Mouse (Mus musculus) lung, embryonic 16.5 days (tissue): ENCODE measurements around the gene Cisd2. TPM values are rescaled to one million over a fixed set of nuclear protein-coding genes. Genes with fewer than 3 reads are reported as not detected.

Experiments
- ATAC-seq: fragments of 200-750 bp; cut with Nextera tagmentation; 2 replicates; pipeline ENCODE4 v1.8.0; 2017; ENCODE audit warnings: low read depth, mild to moderate bottlenecking, moderate library complexity
- H3K27ac ChIP-seq: fragments of 300-500 bp; sonication (generic); 2 replicates; pipeline ENCODE4 v1.5.1; 2014; ENCODE audit warnings: mild to moderate bottlenecking, control low read depth, low read length
- H3K27me3 ChIP-seq: fragments of 300-500 bp; sonication (generic); 2 replicates; pipeline ENCODE4 v1.6.1; 2014; ENCODE audit warnings: low read depth, low read length, mixed read lengths; ENCODE audit not compliant: control insufficient read depth, insufficient read depth
- H3K36me3 ChIP-seq: fragments of 300-500 bp; sonication (generic); 2 replicates; pipeline ENCODE4 v1.6.1; 2014; ENCODE audit warnings: low read length; ENCODE audit not compliant: control insufficient read depth, insufficient read depth
- H3K4me1 ChIP-seq: fragments of 300-500 bp; sonication (generic); replicated peaks from 2 replicates; pipeline ENCODE4 v1.6.1; 2014; ENCODE audit warnings: low read length, mixed read lengths; ENCODE audit not compliant: control insufficient read depth, insufficient read depth
- H3K4me2 ChIP-seq: fragments of 300-500 bp; sonication (generic); 2 replicates; pipeline ENCODE4 v1.6.1; 2014; ENCODE audit warnings: low read depth, low read length, control low read depth
- H3K4me3 ChIP-seq: fragments of 300-500 bp; sonication (generic); 2 replicates; pipeline ENCODE4 v1.5.1; 2014; ENCODE audit warnings: mild to moderate bottlenecking, low read length, control low read depth
- H3K9ac ChIP-seq: fragments of 300-500 bp; sonication (generic); 2 replicates; pipeline ENCODE4 v1.6.1; 2014; ENCODE audit warnings: low read length, control low read depth
- H3K9me3 ChIP-seq: fragments of 300-500 bp; sonication (generic); 2 replicates; pipeline ENCODE4 v1.6.1; 2016; ENCODE audit warnings: low read length; ENCODE audit not compliant: control insufficient read depth
- WGBS: fragments of 180-500 bp; shearing (Covaris S2); extraction: QIAGEN DNeasy Blood & Tissue Kit; methylation state at CpG from one replicate; pipeline ENCODE4 v1.1.7; 2014; 5-methylcytosine and 5-hydroxymethylcytosine counted together
- polyA plus RNA-seq: library from polyadenylated mRNA; unstranded; fragments of >200 nt; fragmentation: Nextera tagmentation; extraction: Ambion mirVana; gene quantifications from 2 replicates; pipeline ENCODE4 v1.2.1, GENCODE M21; 2015

Gene Cisd2
- polyA plus RNA-seq, 1 experiment from 2014 or later = 62.8 TPM

DNA sequence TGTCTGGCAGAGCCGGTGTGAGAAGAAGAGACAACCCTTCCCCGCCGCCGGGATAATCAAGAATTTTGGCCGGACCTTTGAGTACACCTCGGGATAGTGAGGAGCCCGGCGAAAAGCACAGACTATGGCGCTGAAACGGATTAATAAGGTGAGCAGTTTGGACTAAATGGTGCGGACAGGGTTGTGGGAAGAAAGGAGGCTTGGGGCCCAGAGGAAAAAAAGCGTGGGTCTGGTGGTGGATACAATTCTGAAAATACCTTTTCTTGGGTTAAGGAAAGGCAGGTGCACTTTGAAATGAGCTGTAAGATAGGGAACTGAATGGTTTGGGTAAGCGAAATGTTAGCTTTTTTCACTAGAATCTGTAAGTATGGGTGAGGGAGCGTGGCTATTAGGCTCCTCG is 15.9 kb upstream of the Cisd2 start:
- Histone ChIP-seq H3K27ac (peak overlapping the region; percentile 100), H3K9ac (peak overlapping the region; percentile 98), H3K36me3 (no peaks in the 10 kb centered on the region), H3K4me1 (peaks cover 8% of the 10 kb centered on the region), H3K4me3 (peak overlapping the region; percentile 95), H3K27me3 (no peaks in the 10 kb centered on the region), H3K4me2 (peak overlapping the region; percentile 82), H3K9me3 (no peaks in the 10 kb centered on the region)
- no peak for ATAC-seq
- under 1% methylated on average over 15 of the region's 15 CpGs for WGBS

DNA sequence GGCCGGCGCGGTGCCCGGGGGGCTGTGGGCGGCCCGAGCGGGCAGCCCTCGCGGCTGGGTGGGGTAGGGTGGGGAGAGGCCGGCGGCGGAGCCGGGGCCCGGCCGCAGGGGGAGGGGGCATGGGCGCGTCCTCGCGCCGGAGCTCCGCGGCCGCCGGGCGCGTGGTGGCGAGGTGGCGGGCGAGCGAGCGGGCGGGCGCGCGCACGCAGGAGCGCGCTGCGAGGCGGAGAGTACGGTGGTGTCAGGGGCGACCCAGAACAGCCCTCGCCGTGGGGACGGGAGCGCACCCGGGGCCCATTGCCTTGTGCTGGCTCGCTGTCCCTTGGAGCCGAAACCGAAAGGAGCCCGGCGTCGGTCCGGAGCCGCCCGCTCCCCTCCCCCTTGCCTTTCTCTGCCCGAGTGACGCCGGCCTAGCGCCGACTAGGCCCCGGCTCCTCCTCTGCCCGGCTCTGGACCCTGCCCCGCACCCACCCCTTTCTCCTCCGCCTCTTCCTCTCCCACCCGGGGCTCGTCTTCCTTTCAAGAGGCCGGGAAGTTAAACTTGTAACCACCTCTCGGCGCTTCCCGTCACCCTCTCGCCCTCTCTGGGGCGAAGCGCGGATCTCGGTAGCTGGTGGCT is 15.3 kb upstream of the Cisd2 start:
- H3K27me3 ChIP-seq = no peaks in the 10 kb centered on the region
- H3K27ac ChIP-seq = peak overlapping the region; percentile 100
- 0% methylated on average over 45 of the region's 76 CpGs for WGBS
- H3K4me1 ChIP-seq = peaks cover 8% of the 10 kb centered on the region
- H3K4me3 ChIP-seq = peak overlapping the region; percentile 95
- peak overlapping the region; percentile 82 for H3K4me2 ChIP-seq
- no peaks in the 10 kb centered on the region for H3K36me3 ChIP-seq
- no peaks in the 10 kb centered on the region for H3K9me3 ChIP-seq
- peak; percentile 71 for ATAC-seq
- peak overlapping the region; percentile 98 for H3K9ac ChIP-seq

DNA sequence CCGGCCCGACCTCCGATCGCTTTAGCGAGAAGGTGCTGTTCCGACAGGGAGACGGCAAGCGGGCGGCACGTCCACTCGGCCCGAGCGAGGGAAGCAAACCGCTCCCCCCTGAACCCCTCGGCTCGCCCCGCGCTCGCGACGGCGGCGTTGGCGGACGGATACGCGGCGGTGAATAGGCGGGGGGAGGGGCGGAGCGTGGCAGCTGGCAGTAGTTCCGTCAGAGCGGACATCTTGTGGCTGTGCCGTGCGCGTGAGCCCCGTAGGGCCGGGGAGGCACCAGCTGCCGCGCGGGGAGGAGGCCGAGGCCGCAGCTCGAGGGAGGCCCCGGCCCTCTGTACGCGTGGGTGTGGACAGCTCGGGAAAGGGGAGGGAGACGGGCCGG is 14.8 kb upstream of the Cisd2 start:
- H3K27ac ChIP-seq = peak overlapping the region; percentile 100
- no peaks in the 10 kb centered on the region for H3K36me3 ChIP-seq
- peak; percentile 80 for ATAC-seq
- peak overlapping the region; percentile 98 for H3K9ac ChIP-seq
- under 1% methylated on average over 37 of the region's 50 CpGs for WGBS
- no peaks in the 10 kb centered on the region for H3K9me3 ChIP-seq
- H3K4me1 ChIP-seq = peaks cover 8% of the 10 kb centered on the region
- H3K4me2 ChIP-seq = no peak overlapping the region; the same call in 1 of the 2 replicates
- peak overlapping the region; percentile 95 for H3K4me3 ChIP-seq
- H3K27me3 ChIP-seq = no peaks in the 10 kb centered on the region

DNA sequence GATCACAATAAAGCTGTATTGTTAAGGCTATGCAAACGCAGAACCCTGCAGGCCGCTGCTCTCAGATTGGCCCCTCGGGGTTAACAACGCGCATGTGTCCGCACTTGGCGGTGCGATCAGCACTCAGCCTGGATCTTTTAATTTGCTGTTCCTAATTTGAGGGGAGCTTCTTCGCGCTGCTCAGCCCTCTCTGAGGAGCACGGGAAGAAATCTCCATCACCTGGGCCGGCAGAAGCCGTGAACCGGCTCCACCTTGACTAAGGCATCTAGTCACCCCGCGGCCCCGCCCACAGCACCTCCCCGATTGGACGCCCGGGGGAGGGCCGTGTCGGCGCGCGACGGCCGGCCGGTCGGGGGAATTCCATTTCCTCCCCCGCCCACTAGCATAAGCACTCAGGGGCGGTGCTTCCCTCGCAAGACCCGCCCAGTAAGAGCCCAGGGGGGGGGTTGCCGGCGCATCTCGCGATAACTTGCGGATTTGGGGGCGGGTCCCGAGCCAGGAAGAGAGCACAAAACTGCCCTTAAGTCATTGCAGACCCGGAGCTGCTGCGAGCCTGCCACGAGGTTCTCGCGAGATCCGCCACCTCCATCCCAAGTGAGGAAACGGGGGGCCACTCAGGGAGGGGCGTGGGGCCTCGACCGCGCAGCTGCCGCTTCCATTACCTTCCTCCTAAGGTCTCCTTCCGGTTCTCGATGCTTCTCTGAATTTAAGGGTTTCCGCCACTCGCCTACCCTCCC is 14.2 kb upstream of the Cisd2 start, which contains the start of gene Ube2d3:
TSS of gene Ube2d3 (plus strand) at position 392 of the 738 bp plus-strand sequence.
- peaks cover 4% of the 10 kb centered on the region; the same call in 1 of the 2 replicates for H3K4me1 ChIP-seq
- peak within 1 kb of the TSS; percentile 98 for H3K9ac ChIP-seq
- peak within 1 kb of the TSS; percentile 65 for H3K4me2 ChIP-seq
- H3K4me3 ChIP-seq = peak within 1 kb of the TSS; percentile 95
- peaks cover 2% of the 10 kb centered on the region; the same call in 1 of the 2 replicates for H3K36me3 ChIP-seq
- peak within 1 kb of the TSS; percentile 100 for H3K27ac ChIP-seq
- no peaks in the 10 kb centered on the region for H3K27me3 ChIP-seq
- WGBS = under 1% methylated on average over 51 of the region's 56 CpGs
- ATAC-seq = peak; percentile 95
- no peaks in the 10 kb centered on the region for H3K9me3 ChIP-seq

DNA sequence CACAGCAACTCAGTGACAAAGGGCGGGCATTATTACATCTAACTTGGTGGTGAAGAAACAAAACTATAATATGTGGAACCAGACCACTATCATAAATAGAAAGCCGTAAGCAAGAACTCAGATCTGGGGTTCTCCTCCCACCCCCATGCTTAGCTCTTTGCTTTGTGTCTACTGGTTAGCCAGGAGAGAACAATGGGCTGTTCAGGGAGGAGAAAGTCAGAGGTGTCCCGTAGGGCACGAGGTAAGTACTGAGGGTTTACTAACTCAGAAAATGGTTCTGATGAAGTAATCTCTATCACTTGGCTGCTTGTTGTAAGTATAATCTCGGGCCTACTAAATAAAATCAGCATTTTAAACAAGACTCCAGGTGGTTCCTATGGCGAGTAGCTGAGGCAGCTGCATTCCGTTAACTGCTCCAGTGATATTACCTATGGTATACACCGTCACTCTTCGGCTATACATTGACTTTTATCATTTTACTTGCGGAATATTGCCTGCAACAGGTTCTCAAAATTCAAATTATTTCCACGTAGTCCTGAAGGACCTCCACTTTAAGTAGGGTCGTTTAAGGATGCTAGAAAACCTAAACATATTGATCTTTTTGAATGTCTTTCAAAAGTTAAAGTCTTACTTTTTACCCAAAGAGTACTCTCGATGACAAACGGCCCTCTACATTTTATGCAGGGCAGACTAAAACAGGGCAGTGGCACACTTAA is 13.3 kb upstream of the Cisd2 start:
- Histone ChIP-seq H3K4me1 (peaks cover 4% of the 10 kb centered on the region; the same call in 1 of the 2 replicates), H3K9me3 (no peaks in the 10 kb centered on the region), H3K27me3 (no peaks in the 10 kb centered on the region), H3K27ac (peak overlapping the region; percentile 80), H3K36me3 (peaks cover 2% of the 10 kb centered on the region; the same call in 1 of the 2 replicates), H3K9ac (peak overlapping the region; percentile 72), H3K4me3 (peak overlapping the region; percentile 79), H3K4me2 (peak overlapping the region; percentile 65)
- ATAC-seq = no peak
- 43% methylated on average over 14 of the region's 14 CpGs for WGBS

DNA sequence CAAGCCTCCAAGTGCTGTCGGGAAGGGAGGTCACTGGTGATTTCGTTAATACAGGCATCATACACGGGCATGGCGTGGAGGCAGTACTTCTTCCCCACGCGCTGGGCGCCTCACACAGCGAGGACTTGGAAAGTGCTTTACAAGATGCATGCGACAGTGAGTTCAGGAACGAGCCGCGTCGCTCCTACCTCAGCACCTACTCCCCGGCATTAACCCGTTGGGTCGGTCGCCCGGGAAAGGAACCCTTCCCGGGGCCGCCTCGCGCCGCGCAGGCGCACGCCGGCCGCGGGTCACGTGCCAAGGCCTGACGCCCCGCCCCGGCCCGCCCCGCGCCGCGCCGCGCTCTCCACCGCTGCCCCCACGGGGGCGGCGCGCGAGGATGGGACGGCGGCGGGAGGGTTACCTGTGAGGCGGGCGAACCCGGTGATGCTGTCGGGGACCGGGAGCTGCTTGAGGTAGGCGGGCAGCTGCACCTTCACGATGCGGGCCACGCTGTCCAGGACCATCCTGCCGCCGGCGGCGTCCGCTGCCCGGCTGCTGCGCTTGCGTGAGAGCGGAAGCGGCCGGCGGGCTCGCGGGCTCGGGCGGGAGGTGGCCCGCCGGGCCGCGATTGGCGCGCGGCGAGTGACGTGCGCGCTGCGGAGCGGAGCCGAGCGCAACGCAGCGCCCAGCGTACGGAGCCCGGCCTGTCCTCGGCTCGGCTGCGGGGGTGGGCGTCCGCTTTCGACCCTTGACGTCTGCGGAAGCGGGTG is 693 bp downstream of the Cisd2 start:
- peak; percentile 99 for ATAC-seq
- no peaks in the 10 kb centered on the region for H3K27me3 ChIP-seq

DNA sequence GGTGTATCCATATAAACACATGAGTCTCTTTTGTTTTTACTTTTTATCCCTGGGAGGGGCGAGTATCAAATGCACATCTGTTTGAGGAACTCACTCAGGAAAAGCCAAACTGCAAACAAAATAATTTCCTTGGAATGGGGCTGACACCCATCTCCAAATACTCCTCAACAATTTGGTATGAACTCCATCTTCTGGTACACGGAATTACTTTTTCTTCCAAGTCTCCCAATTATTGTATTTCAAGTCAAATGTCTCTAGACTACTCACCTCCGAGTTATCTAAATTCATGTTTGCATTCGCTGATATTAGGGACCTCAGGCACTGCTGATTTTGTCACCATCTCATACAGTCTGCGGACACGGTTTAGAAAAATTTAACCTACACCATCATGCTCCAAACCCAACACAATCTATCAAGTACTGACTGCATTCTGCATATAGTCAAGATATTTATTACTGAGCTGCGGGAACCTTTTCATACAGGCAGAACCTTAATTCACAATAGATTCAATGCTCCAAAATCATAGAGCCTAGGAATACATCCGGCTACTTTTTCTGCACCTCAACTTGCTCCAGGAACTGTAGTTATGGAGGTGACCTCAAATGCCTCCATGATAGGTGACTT is 1.4 kb downstream of the Cisd2 start:
- Histone ChIP-seq H3K4me3 (peak overlapping the region; percentile 82), H3K36me3 (no peaks in the 10 kb centered on the region), H3K27ac (peak overlapping the region; percentile 95), H3K4me1 (peaks cover 7% of the 10 kb centered on the region; the same call in 1 of the 2 replicates), H3K9ac (peak overlapping the region; percentile 86), H3K27me3 (no peaks in the 10 kb centered on the region), H3K4me2 (peak overlapping the region; percentile 63), H3K9me3 (no peaks in the 10 kb centered on the region)
- no peak for ATAC-seq
- 10% methylated on average over 8 of the region's 8 CpGs for WGBS

More for the DNA sequence above, 693 bp downstream of the Cisd2 start:
- Histone ChIP-seq H3K4me2 (peak overlapping the region; percentile 63), H3K4me3 (peak overlapping the region; percentile 82), H3K36me3 (no peaks in the 10 kb centered on the region), H3K4me1 (peaks cover 7% of the 10 kb centered on the region; the same call in 1 of the 2 replicates), H3K27ac (peak overlapping the region; percentile 95), H3K9me3 (no peaks in the 10 kb centered on the region), H3K9ac (peak overlapping the region; percentile 86)
- under 1% methylated on average over 57 of the region's 103 CpGs for WGBS

DNA sequence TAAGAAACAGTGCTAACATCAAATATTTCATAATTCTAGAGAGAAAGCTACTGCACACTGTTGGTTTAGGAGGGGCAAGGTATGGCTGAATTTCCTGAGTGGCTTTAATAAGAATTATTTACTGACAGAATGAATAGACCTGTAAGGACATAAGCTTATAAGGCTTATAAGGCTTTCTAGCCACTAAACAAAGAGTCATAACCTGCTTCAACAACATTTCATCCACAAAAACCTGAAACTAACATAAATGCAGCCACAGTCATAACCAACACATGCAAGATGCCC is 2.5 kb downstream of the Cisd2 start:
- peaks cover 3% of the 10 kb centered on the region for H3K36me3 ChIP-seq
- no peaks in the 10 kb centered on the region for H3K27me3 ChIP-seq
- H3K4me3 ChIP-seq = no peak overlapping the region
- H3K9me3 ChIP-seq = no peaks in the 10 kb centered on the region
- no peak overlapping the region for H3K4me2 ChIP-seq
- H3K9ac ChIP-seq = no peak overlapping the region; the same call in 1 of the 2 replicates
- peaks cover 7% of the 10 kb centered on the region; the same call in 1 of the 2 replicates for H3K4me1 ChIP-seq
- no peak overlapping the region for H3K27ac ChIP-seq
- ATAC-seq = no peak
